ENCODE assay signal across 25 mouse cellular contexts in genomic region chr7:115192482-115192881, GRCm38 (mm10).
DNase-seq lines count a peak whose midpoint lies in the region; ATAC-seq and TF ChIP-seq lines count a peak whose summit lies in the region.
"Had no signal": no experiment of that assay in that cellular context is flagged by ENCODE, and none has a peak within 500 bp of the region (broad histone marks: within the 10 kb centered on the region; RNA-seq: fewer than 3 reads in every experiment).

No protein-coding gene starts in this region.

- 39% methylated on average over 5 of the region's 5 CpGs for WGBS in forebrain, embryonic 15.5 days
- WGBS in forebrain, embryonic 11.5 days, result 53% methylated on average over 5 of the region's 5 CpGs
- 58% methylated on average over 5 of the region's 5 CpGs for WGBS in liver, adult 2 months
- WGBS in liver, embryonic 12.5 days (ENCODE audit: insufficient replicate concordance), result 45% methylated on average over 5 of the region's 5 CpGs
- whole genome bisulfite sequencing in stomach, embryonic 16.5 days, result 56% methylated on average over 5 of the region's 5 CpGs
- 55% methylated on average over 5 of the region's 5 CpGs for WGBS in stomach, postnatal 0 days

- DNase-seq in forebrain, embryonic 11.5 days (ENCODE audit: low spot score), result no peak
- DNase-seq in liver, adult 2 months (ENCODE audit: extremely low read depth, low read depth, low spot score), result peak; percentile 13
- no peak for DNase-seq in stomach, postnatal 0 days (ENCODE audit: low spot score)
- peak; percentile 2 for DNase-seq in skeletal muscle tissue, adult 2 months (ENCODE audit: low read depth, low spot score)
- DNase-seq in left cerebral cortex, postnatal 4 days, result no peak
- DNase-seq: adrenal gland, adult 8-10 months; adrenal gland, postnatal 25 days; cerebellum, adult 11-12 months; cerebellum, adult 8-10 months; cerebellum, postnatal 10 days; cerebellum, postnatal 36 days; embryo, embryonic 11 days; gastrocnemius, postnatal 25 days; heart, adult 18-20 months had no signal

- TF ChIP-seq EP300 in stomach, postnatal 0 days (optimal IDR thresholded peaks at IDR 0.05), result no peak

- H3K9me3 ChIP-seq in forebrain, embryonic 15.5 days, result no peaks in the 10 kb centered on the region
- no peaks in the 10 kb centered on the region for H3K9me3 ChIP-seq in forebrain, embryonic 11.5 days (ENCODE audit: control insufficient read depth, low read length)
- no peaks in the 10 kb centered on the region for H3K9me3 ChIP-seq in liver, embryonic 12.5 days (replicated peaks)
- H3K9me3 ChIP-seq in stomach, embryonic 16.5 days (replicated peaks; ENCODE audit: control insufficient read depth, low read length), result no peaks in the 10 kb centered on the region
- no peaks in the 10 kb centered on the region for H3K9me3 ChIP-seq in stomach, postnatal 0 days (ENCODE audit: control insufficient read depth, low read length)
- H3K9me3 ChIP-seq: embryonic facial prominence, embryonic 15.5 days; forebrain, embryonic 12.5 days; heart, embryonic 10.5 days; heart, embryonic 13.5 days; hindbrain, embryonic 12.5 days; hindbrain, embryonic 15.5 days had no signal

- no peak overlapping the region for H3K4me3 ChIP-seq in forebrain, embryonic 15.5 days
- H3K4me3 ChIP-seq in forebrain, embryonic 11.5 days (ENCODE audit: low read depth, low read length), result no peak overlapping the region
- no peak overlapping the region for H3K4me3 ChIP-seq in liver, adult 2 months (ENCODE audit: insufficient read depth, low read depth, low read length)
- no peak overlapping the region for H3K4me3 ChIP-seq in liver, embryonic 12.5 days
- H3K4me3 ChIP-seq in stomach, embryonic 16.5 days (replicated peaks; ENCODE audit: low read length), result no peak overlapping the region
- no peak overlapping the region for H3K4me3 ChIP-seq in stomach, postnatal 0 days (ENCODE audit: low read depth, low read length)
- H3K4me3 ChIP-seq: embryonic facial prominence, embryonic 15.5 days; forebrain, embryonic 12.5 days; heart, embryonic 10.5 days; heart, embryonic 13.5 days; hindbrain, embryonic 12.5 days; hindbrain, embryonic 15.5 days had no signal

- no peaks in the 10 kb centered on the region for H3K79me2 ChIP-seq in liver, adult 2 months (ENCODE audit: control insufficient read depth, insufficient read depth, low read length)

- H3K9ac ChIP-seq in forebrain, embryonic 15.5 days (replicated peaks), result no peak overlapping the region
- no peak overlapping the region for H3K9ac ChIP-seq in forebrain, embryonic 11.5 days (ENCODE audit: low read length)
- H3K9ac ChIP-seq in liver, adult 2 months (ENCODE audit: low read depth, low read length), result no peak overlapping the region
- no peak overlapping the region for H3K9ac ChIP-seq in liver, embryonic 12.5 days
- no peak overlapping the region for H3K9ac ChIP-seq in stomach, embryonic 16.5 days (ENCODE audit: low read length)
- no peak overlapping the region for H3K9ac ChIP-seq in stomach, postnatal 0 days (ENCODE audit: low read length)
- H3K9ac ChIP-seq: embryonic facial prominence, embryonic 15.5 days; forebrain, embryonic 12.5 days; heart, embryonic 13.5 days; hindbrain, embryonic 12.5 days; hindbrain, embryonic 15.5 days had no signal

- no peak for TF ChIP-seq POLR2A in liver, adult 2 months (IDR thresholded peaks at IDR 0.05; ENCODE audit: extremely low read depth, insufficient read depth, low read length)

- intact Hi-C loops in left cerebral cortex, postnatal 4 days (cut with DNase I), result no loop called here

- no peak for ATAC-seq in forebrain, embryonic 15.5 days (replicated peaks)
- no peak for ATAC-seq in forebrain, embryonic 11.5 days (replicated peaks; ENCODE audit: low FRiP score)
- ATAC-seq in liver, embryonic 12.5 days, result no peak
- peak; percentile 71 for ATAC-seq in stomach, embryonic 16.5 days (ENCODE audit: insufficient read depth, low FRiP score)
- no peak for ATAC-seq in stomach, postnatal 0 days (ENCODE audit: low FRiP score, low TSS enrichment)
- ATAC-seq: activated CD4-positive, CD25-positive, alpha-beta regulatory T cell, adult 4 months; CD4-positive, CD25-positive, alpha-beta regulatory T cell, adult 4 months had no signal

- peaks cover 20% of the 10 kb centered on the region for H3K27me3 ChIP-seq in forebrain, embryonic 15.5 days
- H3K27me3 ChIP-seq in forebrain, embryonic 11.5 days (ENCODE audit: control insufficient read depth, insufficient read depth, low read length), result peaks cover 24% of the 10 kb centered on the region
- H3K27me3 ChIP-seq in liver, adult 2 months (ENCODE audit: control insufficient read depth, insufficient read depth, low read length), result no peaks in the 10 kb centered on the region; the same call in 1 of the 2 replicates
- 0 out of 2 replicates have a peak, but pooled peaks cover 7% of the 10 kb centered on the region for H3K27me3 ChIP-seq in liver, embryonic 12.5 days (replicated peaks)
- H3K27me3 ChIP-seq in stomach, embryonic 16.5 days (ENCODE audit: control insufficient read depth, insufficient read depth, low read length), result no peaks in the 10 kb centered on the region
- no peaks in the 10 kb centered on the region for H3K27me3 ChIP-seq in stomach, postnatal 0 days (ENCODE audit: control insufficient read depth, insufficient read depth, low read length)

- TF ChIP-seq CTCF in liver, adult 2 months (IDR thresholded peaks at IDR 0.05; ENCODE audit: low read depth, low read length), result no peak
- no peak for TF ChIP-seq CTCF in stomach, postnatal 0 days (IDR thresholded peaks at IDR 0.05; ENCODE audit: low read depth)

- H3K27ac ChIP-seq in forebrain, embryonic 15.5 days (replicated peaks), result peak overlapping the region; percentile 55; the same call in 1 of the 2 replicates
- H3K27ac ChIP-seq in forebrain, embryonic 11.5 days (ENCODE audit: low read depth, low read length), result no peak overlapping the region
- H3K27ac ChIP-seq in liver, adult 2 months (replicated peaks; ENCODE audit: insufficient read depth, low read depth, low read length), result no peak overlapping the region
- H3K27ac ChIP-seq in liver, embryonic 12.5 days, result no peak overlapping the region
- no peak overlapping the region for H3K27ac ChIP-seq in stomach, embryonic 16.5 days (ENCODE audit: low read length)
- H3K27ac ChIP-seq in stomach, postnatal 0 days (replicated peaks), result no peak overlapping the region
- H3K27ac ChIP-seq: embryonic facial prominence, embryonic 15.5 days; heart, embryonic 10.5 days; heart, embryonic 13.5 days; hindbrain, embryonic 12.5 days had no signal

- no peak overlapping the region for H3K4me2 ChIP-seq in forebrain, embryonic 15.5 days (replicated peaks)
- H3K4me2 ChIP-seq in forebrain, embryonic 11.5 days (ENCODE audit: low read depth, low read length, severe bottlenecking), result no peak overlapping the region
- H3K4me2 ChIP-seq in liver, embryonic 12.5 days, result no peak overlapping the region
- H3K4me2 ChIP-seq in stomach, embryonic 16.5 days (ENCODE audit: low read depth, low read length), result no peak overlapping the region
- no peak overlapping the region for H3K4me2 ChIP-seq in stomach, postnatal 0 days (replicated peaks; ENCODE audit: low read depth)
- H3K4me2 ChIP-seq: embryonic facial prominence, embryonic 15.5 days; forebrain, embryonic 12.5 days; heart, embryonic 13.5 days; hindbrain, embryonic 12.5 days; hindbrain, embryonic 15.5 days had no signal

- H3K36me3 ChIP-seq in forebrain, embryonic 15.5 days, result no peaks in the 10 kb centered on the region
- no peaks in the 10 kb centered on the region for H3K36me3 ChIP-seq in forebrain, embryonic 11.5 days (ENCODE audit: control insufficient read depth, insufficient read depth, low read length)
- no peaks in the 10 kb centered on the region for H3K36me3 ChIP-seq in liver, adult 2 months (ENCODE audit: control insufficient read depth, insufficient read depth, low read length)
- no peaks in the 10 kb centered on the region for H3K36me3 ChIP-seq in liver, embryonic 12.5 days
- no peaks in the 10 kb centered on the region for H3K36me3 ChIP-seq in stomach, embryonic 16.5 days (ENCODE audit: control insufficient read depth, insufficient read depth, low read length)
- no peaks in the 10 kb centered on the region for H3K36me3 ChIP-seq in stomach, postnatal 0 days (ENCODE audit: control insufficient read depth, insufficient read depth, low read length)
- H3K36me3 ChIP-seq: embryonic facial prominence, embryonic 15.5 days; forebrain, embryonic 12.5 days; heart, embryonic 10.5 days; heart, embryonic 13.5 days; hindbrain, embryonic 12.5 days; hindbrain, embryonic 15.5 days had no signal

- peaks cover 16% of the 10 kb centered on the region for H3K4me1 ChIP-seq in forebrain, embryonic 15.5 days
- H3K4me1 ChIP-seq in forebrain, embryonic 11.5 days (replicated peaks; ENCODE audit: control insufficient read depth, insufficient read depth, low read length), result peaks cover 8% of the 10 kb centered on the region
- 0 out of 2 replicates have a peak, but pooled peaks cover 2% of the 10 kb centered on the region for H3K4me1 ChIP-seq in liver, adult 2 months (ENCODE audit: control insufficient read depth, insufficient read depth, low read length)
- no peaks in the 10 kb centered on the region for H3K4me1 ChIP-seq in liver, embryonic 12.5 days
- peaks cover 6% of the 10 kb centered on the region; the same call in 1 of the 2 replicates for H3K4me1 ChIP-seq in stomach, embryonic 16.5 days (ENCODE audit: control insufficient read depth, insufficient read depth, low read length)
- no peaks in the 10 kb centered on the region; the same call in 1 of the 2 replicates for H3K4me1 ChIP-seq in stomach, postnatal 0 days (replicated peaks; ENCODE audit: control insufficient read depth, insufficient read depth)

Comparison
In these comparisons a context has a peak if more than half of its experiments do, and no peak if none do; other contexts are left out.
1. DNase-seq: peak in liver, adult 2 months (single experiment) and skeletal muscle tissue, adult 2 months (single experiment); none in forebrain, embryonic 11.5 days (single experiment), stomach, postnatal 0 days (single experiment) and left cerebral cortex, postnatal 4 days (single experiment).